Mouse (Mus musculus) hindbrain, embryonic 14.5 days (tissue): ENCODE measurements around the gene Prim2. TPM values are rescaled to one million over a fixed set of nuclear protein-coding genes. Genes with fewer than 3 reads are reported as not detected.

Source experiments
- ATAC-seq: fragments of 200-750 bp; cut with Nextera tagmentation; 2 replicates; pipeline ENCODE4 v1.8.0; 2017; ENCODE audit warnings: moderate number of reproducible peaks, mild to moderate bottlenecking, moderate TSS enrichment, moderate library complexity; ENCODE audit not compliant: low FRiP score
- DNase-seq: peaks from one replicate; pipeline ENCODE4 v3.0.0-alpha.2; 2015; ENCODE audit warnings: low spot score
- H3K27ac ChIP-seq: fragments of 300-500 bp; sonication (generic); 2 replicates; pipeline ENCODE4 v1.5.1; 2014; ENCODE audit warnings: mild to moderate bottlenecking, moderate library complexity
- H3K27me3 ChIP-seq: fragments of 300-500 bp; sonication (generic); 2 replicates; pipeline ENCODE4 v1.6.1; 2014; ENCODE audit warnings: mild to moderate bottlenecking, low read length, mixed read lengths; ENCODE audit not compliant: control insufficient read depth, insufficient read depth
- H3K36me3 ChIP-seq: fragments of 300-500 bp; sonication (generic); replicated peaks from 2 replicates; pipeline ENCODE4 v1.6.1; 2014; ENCODE audit not compliant: control insufficient read depth, insufficient read depth
- H3K4me1 ChIP-seq: fragments of 300-500 bp; sonication (generic); replicated peaks from 2 replicates; pipeline ENCODE4 v1.6.1; 2014; ENCODE audit warnings: antibody characterized with exemption, low read length, mixed read lengths; ENCODE audit not compliant: control insufficient read depth, insufficient read depth
- H3K4me2 ChIP-seq: fragments of 300-500 bp; sonication (generic); replicated peaks from 2 replicates; pipeline ENCODE4 v1.6.1; 2014; ENCODE audit warnings: mild to moderate bottlenecking, moderate library complexity
- H3K4me3 ChIP-seq: fragments of 300-500 bp; sonication (generic); replicated peaks from 2 replicates; pipeline ENCODE4 v1.5.1; 2014; ENCODE audit warnings: mild to moderate bottlenecking, low read length
- H3K9ac ChIP-seq: fragments of 300-500 bp; sonication (generic); 2 replicates; pipeline ENCODE4 v1.6.1; 2014
- H3K9me3 ChIP-seq: fragments of 300-500 bp; sonication (generic); 2 replicates; pipeline ENCODE4 v1.6.1; 2016; ENCODE audit warnings: low read length; ENCODE audit not compliant: control insufficient read depth
- whole genome bisulfite sequencing: fragments of 180-500 bp; shearing (Covaris S2); extraction: QIAGEN DNeasy Blood & Tissue Kit; methylation state at CpG from one replicate; pipeline ENCODE4 v1.1.7; 2014; 5-methylcytosine and 5-hydroxymethylcytosine counted together
- polyA plus RNA-seq: library from polyadenylated mRNA; unstranded; fragments of >200 nt; fragmentation: Nextera tagmentation; extraction: Ambion mirVana; gene quantifications from 2 replicates; pipeline ENCODE4 v1.2.1, GENCODE M21; 2014

The Prim2 gene
- polyA plus RNA-seq, 1 experiment from 2014 or later: 20.6 TPM

DNA sequence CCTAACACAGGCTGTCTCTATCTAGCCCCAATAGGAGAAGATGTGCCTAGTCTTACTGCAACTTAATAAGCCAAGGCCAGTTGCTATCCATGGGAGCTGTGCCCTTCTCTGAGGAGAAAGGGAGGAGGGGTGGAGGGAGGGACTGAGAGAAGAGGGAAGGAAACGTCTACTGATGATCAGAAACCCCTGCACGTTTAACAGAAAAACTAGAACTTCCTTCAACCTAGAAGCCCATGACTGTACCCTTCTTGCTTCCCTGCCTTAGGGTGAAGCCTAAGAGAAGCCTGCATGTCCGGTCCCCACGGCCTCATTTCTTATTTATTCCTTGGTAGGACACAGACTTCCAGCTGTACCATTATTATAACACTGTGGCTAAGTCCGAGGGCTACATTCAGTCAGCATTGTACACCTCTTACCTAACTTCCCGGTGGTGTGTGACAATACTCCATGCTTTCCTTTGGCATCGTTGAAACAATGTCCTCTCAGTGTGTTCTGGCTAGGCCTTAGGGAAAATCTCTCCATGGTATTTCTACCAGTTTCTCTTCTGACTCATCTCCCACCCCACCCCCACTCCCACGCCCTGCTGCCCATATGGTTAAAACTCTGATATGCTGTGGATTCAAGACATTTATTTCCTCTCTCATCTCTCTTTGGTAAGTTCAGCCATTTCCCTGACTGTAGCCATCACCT lies 139.9 kb downstream of the Prim2 start:
- Histone ChIP-seq H3K9ac (no peak overlapping the region), H3K4me1 (peaks cover 18% of the 10 kb centered on the region), H3K9me3 (no peaks in the 10 kb centered on the region), H3K27me3 (no peaks in the 10 kb centered on the region), H3K36me3 (no peaks in the 10 kb centered on the region), H3K27ac (no peak overlapping the region), H3K4me3 (no peak overlapping the region), H3K4me2 (no peak overlapping the region)
- WGBS: 88% methylated on average over 8 of the region's 8 CpGs
- ATAC-seq (no peak), DNase-seq (no peak)

DNA sequence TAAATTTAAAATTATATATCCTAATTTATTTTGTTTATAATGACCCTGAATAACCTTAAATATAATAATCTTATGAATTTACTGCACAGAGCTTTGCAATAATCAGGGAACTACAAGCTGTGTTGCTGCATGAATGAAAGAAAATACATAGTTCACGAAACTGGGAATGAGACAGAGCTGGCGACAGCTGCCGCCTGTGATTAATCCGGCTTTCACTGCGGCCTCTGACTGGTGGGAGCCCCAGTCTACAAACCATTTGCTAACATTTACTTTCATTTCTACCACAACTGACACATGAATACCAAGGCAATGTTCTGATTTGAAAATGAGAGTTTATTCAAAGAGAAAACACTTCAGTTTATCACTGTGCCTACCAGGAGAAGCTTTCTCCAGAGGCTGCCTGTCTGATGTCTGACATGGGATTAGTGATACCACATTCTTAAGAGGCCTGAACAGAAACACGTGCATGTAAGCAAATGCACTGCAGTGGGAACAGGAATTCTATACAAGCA lies 142.2 kb downstream of the Prim2 start:
- Histone ChIP-seq H3K9me3 (no peaks in the 10 kb centered on the region), H3K4me3 (no peak overlapping the region), H3K27ac (no peak overlapping the region), H3K9ac (no peak overlapping the region), H3K4me2 (no peak overlapping the region), H3K4me1 (peaks cover 17% of the 10 kb centered on the region), H3K36me3 (no peaks in the 10 kb centered on the region), H3K27me3 (no peaks in the 10 kb centered on the region)
- DNase-seq (no peak), ATAC-seq (no peak)
- 61% methylated on average over 6 of the region's 6 CpGs for WGBS

DNA sequence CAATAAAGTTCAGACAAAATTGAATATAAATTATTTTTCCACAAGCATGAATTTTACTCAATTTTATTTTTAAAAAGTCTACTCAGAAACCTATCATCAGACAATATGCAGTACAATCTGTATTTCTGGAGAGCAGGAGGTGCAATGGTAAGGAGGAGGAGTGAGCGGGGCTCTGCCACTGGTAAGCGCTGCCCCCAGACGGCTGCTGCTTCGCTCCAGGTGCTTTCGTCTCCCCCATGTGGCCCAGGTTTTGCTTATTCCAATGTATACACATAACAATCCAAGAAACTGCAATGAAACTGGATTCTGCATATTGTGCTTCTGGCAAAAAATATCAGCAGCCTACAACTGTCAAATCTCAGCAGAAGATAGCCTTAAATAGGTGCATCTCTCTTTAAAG lies 146.4 kb downstream of the Prim2 start:
- H3K27me3 ChIP-seq: no peaks in the 10 kb centered on the region
- 0 out of 2 replicates have a peak, but pooled peaks cover 5% of the 10 kb centered on the region for H3K4me1 ChIP-seq
- no peak overlapping the region for H3K27ac ChIP-seq
- no peak for DNase-seq
- ATAC-seq: no peak
- no peak overlapping the region for H3K4me3 ChIP-seq
- no peak overlapping the region for H3K4me2 ChIP-seq
- H3K9ac ChIP-seq: no peak overlapping the region
- H3K9me3 ChIP-seq: no peaks in the 10 kb centered on the region
- WGBS: 87% methylated on average over 5 of the region's 5 CpGs
- no peaks in the 10 kb centered on the region for H3K36me3 ChIP-seq

DNA sequence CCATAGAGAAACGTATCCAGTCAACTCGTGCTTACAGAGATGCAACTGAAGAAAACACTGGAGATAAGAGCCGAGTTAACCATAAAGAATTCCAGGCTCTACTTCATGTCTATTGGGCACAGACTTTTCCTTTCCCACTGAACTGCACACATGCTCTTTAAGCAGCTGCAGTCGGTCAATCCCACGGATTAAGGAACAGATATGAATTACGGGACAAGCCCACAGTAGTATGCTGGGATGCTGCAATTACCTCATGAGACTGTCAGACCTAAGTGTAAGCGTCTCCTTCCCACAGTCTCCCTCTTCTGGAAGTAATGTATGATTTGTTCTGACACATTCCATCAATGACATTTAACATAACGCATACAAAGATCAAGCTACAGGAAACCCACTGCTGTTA lies 154.5 kb downstream of the Prim2 start:
- Histone ChIP-seq H3K9ac (no peak overlapping the region), H3K9me3 (no peaks in the 10 kb centered on the region), H3K4me3 (no peak overlapping the region), H3K27me3 (no peaks in the 10 kb centered on the region), H3K4me2 (no peak overlapping the region), H3K36me3 (no peaks in the 10 kb centered on the region), H3K27ac (no peak overlapping the region), H3K4me1 (no peaks in the 10 kb centered on the region)
- DNase-seq (no peak), ATAC-seq (no peak)
- 88% methylated on average over 8 of the region's 8 CpGs for WGBS

DNA sequence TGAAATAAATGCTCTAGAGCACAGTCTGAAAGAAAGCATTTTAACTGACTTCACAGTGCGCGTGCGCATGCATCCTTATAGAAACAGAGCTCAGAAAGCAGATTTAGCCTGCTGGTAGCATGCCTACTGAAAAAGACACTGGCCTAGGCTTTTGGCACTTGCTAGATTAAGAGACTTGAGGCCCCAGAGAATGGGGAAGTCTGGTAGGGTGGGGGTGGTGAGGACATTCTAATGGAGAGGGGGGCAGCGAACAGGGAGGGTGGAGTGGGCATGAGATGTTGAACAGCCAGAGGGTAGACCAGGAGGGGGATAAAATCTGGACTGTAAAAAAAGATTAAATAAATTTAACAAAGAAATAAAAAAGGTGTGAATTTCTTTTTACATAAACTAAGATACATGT lies 158.3 kb downstream of the Prim2 start:
- Histone ChIP-seq H3K4me1 (no peaks in the 10 kb centered on the region), H3K27ac (no peak overlapping the region), H3K9me3 (no peaks in the 10 kb centered on the region), H3K9ac (no peak overlapping the region), H3K27me3 (no peaks in the 10 kb centered on the region), H3K4me3 (no peak overlapping the region), H3K36me3 (no peaks in the 10 kb centered on the region), H3K4me2 (no peak overlapping the region)
- WGBS: 96% methylated on average over 4 of the region's 4 CpGs
- DNase-seq (no peak), ATAC-seq (no peak)

DNA sequence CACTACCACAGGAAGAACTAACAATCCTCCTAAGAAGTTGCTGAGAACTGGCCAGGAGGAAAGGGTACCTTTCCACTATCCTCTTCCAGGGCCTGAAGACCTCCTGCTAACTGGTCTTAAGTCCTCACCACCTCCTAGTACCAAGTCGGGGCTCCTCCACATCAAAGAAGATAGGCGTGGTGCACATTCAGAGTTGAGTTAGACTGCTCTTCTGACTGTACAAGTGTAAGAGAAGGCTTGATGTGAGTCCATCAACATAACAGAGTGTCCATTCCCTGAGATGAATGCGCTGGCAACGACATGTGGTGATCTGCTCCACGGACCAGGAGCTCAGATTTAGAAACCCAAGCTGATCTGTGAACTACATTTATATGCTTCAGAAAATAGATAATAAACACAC lies 165.2 kb downstream of the Prim2 start:
- H3K9ac ChIP-seq: no peak overlapping the region
- H3K36me3 ChIP-seq: no peaks in the 10 kb centered on the region
- no peak overlapping the region for H3K4me3 ChIP-seq
- H3K27ac ChIP-seq: no peak overlapping the region
- H3K27me3 ChIP-seq: no peaks in the 10 kb centered on the region
- WGBS: 100% methylated on average over 5 of the region's 5 CpGs
- no peaks in the 10 kb centered on the region for H3K4me1 ChIP-seq
- H3K4me2 ChIP-seq: no peak overlapping the region
- DNase-seq (no peak), ATAC-seq (no peak)
- no peaks in the 10 kb centered on the region for H3K9me3 ChIP-seq

DNA sequence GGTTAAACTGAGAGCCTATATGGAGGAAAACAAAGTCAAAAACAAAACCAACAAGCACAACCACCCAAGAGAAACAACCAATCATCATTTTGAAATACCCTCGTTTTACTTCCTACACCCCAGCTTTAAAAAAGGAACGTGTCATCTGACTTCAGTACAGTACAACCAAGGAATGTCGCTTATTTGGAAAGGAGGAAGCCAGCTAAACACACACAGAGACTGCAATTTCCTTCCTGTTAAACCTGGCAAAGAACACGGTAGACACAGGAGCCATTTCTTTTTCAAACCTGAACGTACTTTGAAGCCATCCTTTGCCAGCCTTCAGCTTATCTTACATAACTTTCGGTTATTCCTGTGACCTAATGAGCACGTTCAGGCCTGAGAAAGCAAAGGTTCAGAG lies 166.7 kb downstream of the Prim2 start:
- Histone ChIP-seq H3K4me1 (no peaks in the 10 kb centered on the region), H3K4me3 (no peak overlapping the region), H3K27me3 (no peaks in the 10 kb centered on the region), H3K4me2 (no peak overlapping the region), H3K36me3 (no peaks in the 10 kb centered on the region), H3K9ac (no peak overlapping the region), H3K9me3 (no peaks in the 10 kb centered on the region), H3K27ac (no peak overlapping the region)
- ATAC-seq (no peak), DNase-seq (no peak)
- WGBS: 82% methylated on average over 7 of the region's 7 CpGs

DNA sequence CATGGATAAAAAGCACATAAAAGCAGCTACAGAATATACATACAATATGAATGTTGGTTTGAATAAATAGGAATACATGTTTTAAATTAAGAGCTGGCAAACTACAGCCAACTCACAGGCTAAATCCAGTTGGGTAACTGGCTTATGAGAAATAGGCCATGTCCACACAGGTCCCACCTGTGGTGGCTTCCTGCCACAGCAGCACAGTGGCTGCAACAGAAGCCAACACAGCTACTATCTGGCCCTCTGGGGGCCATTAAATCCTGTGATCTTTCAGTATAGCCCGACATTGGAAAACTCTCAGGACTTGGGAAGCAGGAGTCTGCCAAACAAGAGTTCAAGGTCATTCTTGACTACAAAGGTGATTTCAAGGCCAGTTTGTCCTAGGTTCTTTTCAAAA lies 167.3 kb downstream of the Prim2 start:
- no peak overlapping the region for H3K4me3 ChIP-seq
- H3K9me3 ChIP-seq: no peaks in the 10 kb centered on the region
- no peaks in the 10 kb centered on the region for H3K4me1 ChIP-seq
- H3K27ac ChIP-seq: no peak overlapping the region
- H3K4me2 ChIP-seq: no peak overlapping the region
- no peak for ATAC-seq
- 71% methylated on average over 1 of the region's 1 CpGs for WGBS
- no peaks in the 10 kb centered on the region for H3K36me3 ChIP-seq
- no peaks in the 10 kb centered on the region for H3K27me3 ChIP-seq
- H3K9ac ChIP-seq: no peak overlapping the region
- DNase-seq: no peak

DNA sequence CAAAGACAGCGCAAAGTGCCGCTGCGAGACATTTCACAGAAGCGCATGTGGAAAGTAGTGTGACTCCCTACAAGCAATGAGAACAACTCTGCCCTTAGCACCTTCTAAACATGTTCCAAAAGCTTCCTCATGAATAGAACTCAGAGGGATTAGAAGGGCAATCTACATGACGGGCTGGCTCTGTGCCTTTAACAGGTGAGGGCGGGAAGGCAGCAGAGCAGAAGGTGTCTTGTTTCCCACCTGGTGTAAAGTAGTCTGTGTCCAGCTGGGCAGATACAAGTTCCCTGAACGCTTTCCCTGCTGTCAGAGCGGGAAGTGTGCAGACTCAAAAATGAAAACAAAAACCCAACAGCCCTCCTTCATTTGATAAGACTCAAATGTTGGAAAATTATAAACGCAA lies 169.5 kb downstream of the Prim2 start:
- H3K9me3 ChIP-seq: no peaks in the 10 kb centered on the region
- ATAC-seq: no peak
- no peak overlapping the region for H3K27ac ChIP-seq
- no peak overlapping the region for H3K9ac ChIP-seq
- H3K4me1 ChIP-seq: no peaks in the 10 kb centered on the region; the same call in 1 of the 2 replicates
- 88% methylated on average over 9 of the region's 9 CpGs for WGBS
- no peaks in the 10 kb centered on the region for H3K27me3 ChIP-seq
- DNase-seq: no peak
- no peak overlapping the region for H3K4me3 ChIP-seq
- no peaks in the 10 kb centered on the region for H3K36me3 ChIP-seq
- H3K4me2 ChIP-seq: no peak overlapping the region

DNA sequence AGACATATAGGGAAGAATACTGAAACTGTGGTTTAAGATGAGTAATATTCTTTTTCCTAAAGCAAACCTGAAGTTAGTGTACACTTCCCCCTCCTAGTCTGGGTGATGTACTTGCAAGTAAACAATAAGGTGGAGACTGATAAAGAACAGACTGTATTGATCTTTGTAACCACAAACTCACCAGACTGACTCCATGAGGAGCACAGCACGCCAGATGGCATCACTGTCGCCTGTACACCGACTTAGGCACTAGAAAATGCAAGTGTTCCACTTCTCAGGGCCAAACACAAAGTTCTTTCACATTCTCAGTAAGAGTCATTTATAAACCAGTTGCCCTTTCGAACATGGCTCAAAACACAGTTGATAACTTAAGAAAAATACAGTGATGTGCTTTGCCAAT lies 170.0 kb downstream of the Prim2 start:
- no peak for DNase-seq
- no peak for ATAC-seq

More for the DNA sequence above, 170.0 kb downstream of the Prim2 start:
- 84% methylated on average over 4 of the region's 4 CpGs for WGBS
- no peaks in the 10 kb centered on the region for H3K9me3 ChIP-seq
- H3K27ac ChIP-seq: no peak overlapping the region
- H3K4me1 ChIP-seq: no peaks in the 10 kb centered on the region; the same call in 1 of the 2 replicates
- H3K27me3 ChIP-seq: no peaks in the 10 kb centered on the region
- no peak overlapping the region for H3K4me2 ChIP-seq
- no peak overlapping the region for H3K4me3 ChIP-seq
- no peak overlapping the region for H3K9ac ChIP-seq
- no peaks in the 10 kb centered on the region for H3K36me3 ChIP-seq
